7 mouse cellular contexts compared by ENCODE assay signal in the genomic region with DNA sequence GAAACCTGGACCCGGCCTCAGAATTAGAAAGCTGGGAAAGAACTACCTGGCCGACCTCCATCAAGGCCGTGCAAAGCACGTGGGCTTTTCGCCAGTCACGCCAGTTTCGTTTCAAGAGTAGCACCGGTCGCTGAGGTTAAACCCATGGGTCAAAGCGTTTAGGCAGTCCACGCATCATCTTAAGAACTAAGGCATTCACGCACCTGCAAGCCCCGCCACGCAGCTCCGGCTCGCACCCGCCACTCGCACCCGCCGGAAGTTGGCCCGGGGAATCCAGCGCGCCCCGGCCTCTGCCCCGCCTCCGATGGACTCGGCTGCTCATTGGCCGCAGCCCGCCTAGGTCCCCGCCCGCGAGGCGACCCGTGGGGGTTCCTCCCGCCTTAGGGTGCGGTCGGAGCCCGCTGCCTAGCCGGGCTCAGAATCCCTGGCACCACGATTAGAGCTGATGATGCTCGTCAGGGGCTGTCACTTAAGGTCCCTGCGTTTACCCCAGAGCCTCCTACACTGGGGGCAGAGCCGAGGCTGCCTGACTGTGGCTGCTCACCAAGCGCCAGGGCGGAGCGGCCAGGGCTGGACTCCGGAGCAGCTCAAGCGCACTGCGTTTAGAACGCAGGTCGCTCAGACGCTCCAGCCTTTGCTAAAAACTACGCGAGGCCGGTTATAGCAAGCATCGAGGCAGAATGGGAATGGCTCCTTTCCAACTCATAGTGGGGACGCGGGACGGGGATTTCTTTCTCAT. TPM values are rescaled to one million over a fixed set of nuclear protein-coding genes. Genes with fewer than 3 reads are reported as not detected.
A peak's percentile ranks its signal among the peaks of the same experiment; 100 is the strongest.
DNase-seq lines count a peak whose midpoint lies in the region; ATAC-seq lines count a peak whose summit lies in the region.

A gene (minus strand): TSS at position 272 of the 739 bp plus-strand sequence.

- intact Hi-C loops in left cerebral cortex, postnatal 36 days (cut with DNase I) = loop anchor here (2.0 kb wide), 1 partner anchor 50 kb away; a partner anchor contains a TSS

- peak; percentile 98 for DNase-seq in adrenal gland, adult 2 months
- DNase-seq in embryo, embryonic 11.5 days (ENCODE audit: low read depth, low spot score) = peak; percentile 83
- DNase-seq in gastrocnemius, postnatal 4 days (ENCODE audit: low spot score in 2 of 2) = peak; percentile 94 to 96
- peak; percentile 93 to 96 for DNase-seq in left cerebral cortex, postnatal 36 days (ENCODE audit: low spot score in 2 of 2)
- DNase-seq in midbrain, embryonic 11.5 days (ENCODE audit: low spot score, missing footprints) = peak; percentile 98
- DNase-seq in skeletal muscle tissue, adult 2 months (ENCODE audit: low read depth, low spot score) = peak; percentile 92

- no peaks in the 10 kb centered on the region for H3K27me3 ChIP-seq in intestine, embryonic 16.5 days (replicated peaks; ENCODE audit: control insufficient read depth, insufficient read depth, low read length)
- no peaks in the 10 kb centered on the region for H3K27me3 ChIP-seq in midbrain, embryonic 11.5 days (ENCODE audit: control insufficient read depth, insufficient read depth, low read length)

- ATAC-seq in intestine, embryonic 16.5 days = peak; percentile 89
- ATAC-seq in midbrain, embryonic 11.5 days (ENCODE audit: low FRiP score) = peak; percentile 89

- H3K4me1 ChIP-seq in intestine, embryonic 16.5 days (ENCODE audit: control insufficient read depth, insufficient read depth, low read length) = peaks cover 5% of the 10 kb centered on the region
- H3K4me1 ChIP-seq in midbrain, embryonic 11.5 days (ENCODE audit: control insufficient read depth, insufficient read depth, low read length) = peaks cover 5% of the 10 kb centered on the region; the same call in 1 of the 2 replicates

- H3K4me2 ChIP-seq in intestine, embryonic 16.5 days (ENCODE audit: low read depth, low read length) = peak within 1 kb of the TSS; percentile 98
- H3K4me2 ChIP-seq in midbrain, embryonic 11.5 days = peak within 1 kb of the TSS; percentile 97

- H3K4me3 ChIP-seq in intestine, embryonic 16.5 days (ENCODE audit: low read length) = peak within 1 kb of the TSS; percentile 72
- peak within 1 kb of the TSS; percentile 69 for H3K4me3 ChIP-seq in midbrain, embryonic 11.5 days (ENCODE audit: low read depth, low read length)

- under 1% methylated on average over 59 of the region's 59 CpGs for WGBS in intestine, embryonic 16.5 days
- WGBS in midbrain, embryonic 11.5 days = under 1% methylated on average over 59 of the region's 59 CpGs

- H3K9ac ChIP-seq in intestine, embryonic 16.5 days (ENCODE audit: low read depth, low read length) = peak within 1 kb of the TSS; percentile 90
- H3K9ac ChIP-seq in midbrain, embryonic 11.5 days (ENCODE audit: low read length) = peak within 1 kb of the TSS; percentile 89

- H3K27ac ChIP-seq in intestine, embryonic 16.5 days (ENCODE audit: low read length) = peak within 1 kb of the TSS; percentile 99
- H3K27ac ChIP-seq in midbrain, embryonic 11.5 days (ENCODE audit: low read depth, low read length) = peak within 1 kb of the TSS; percentile 94

- H3K9me3 ChIP-seq in intestine, embryonic 16.5 days (ENCODE audit: control insufficient read depth, low read length) = no peaks in the 10 kb centered on the region
- no peaks in the 10 kb centered on the region for H3K9me3 ChIP-seq in midbrain, embryonic 11.5 days (ENCODE audit: control insufficient read depth, low read length)

- H3K36me3 ChIP-seq in intestine, embryonic 16.5 days (ENCODE audit: control insufficient read depth, insufficient read depth, low read length) = 0 out of 2 replicates have a peak, but pooled peaks cover under 1% of the 10 kb centered on the region
- H3K36me3 ChIP-seq in midbrain, embryonic 11.5 days (ENCODE audit: control insufficient read depth, insufficient read depth, low read length) = no peaks in the 10 kb centered on the region; the same call in 1 of the 2 replicates

RNA-seq across cellular contexts. Expression of the gene that starts here (rescaled TPM):
- 100 to 1,000 TPM; 112 to 114 TPM for total RNA-seq in adrenal gland, adult 2 months (2021)
- polyA plus RNA-seq in adrenal gland, adult 2 months (2012; rRNA removed) = 15.8 and 22.5 TPM in 2 replicates
- 10 to 100 TPM; 73.3 to 83.7 TPM for total RNA-seq in gastrocnemius, postnatal 4 days (2021)
- polyA plus RNA-seq in intestine, embryonic 16.5 days (2015; fragmentation: Nextera tagmentation; extraction: Ambion mirVana) = 85.2 and 99.7 TPM in 2 replicates
- total RNA-seq in left cerebral cortex, postnatal 36 days (2021) = 10 to 100 TPM; 50.0 to 50.8 TPM
- polyA plus RNA-seq in midbrain, embryonic 11.5 days (2014; fragmentation: Nextera tagmentation; extraction: Ambion mirVana) = 107 and 111 TPM in 2 replicates

Comparison
In these comparisons a context has a peak if more than half of its experiments do, and no peak if none do; other contexts are left out.
1. Peak in every context shown above with its lines: DNase-seq, ATAC-seq, H3K4me3 ChIP-seq and H3K27ac ChIP-seq.